Mouse (Mus musculus) gastrocnemius, adult 2 months (tissue): ENCODE data around the gene Irak2. TPM values are rescaled to one million over a fixed set of nuclear protein-coding genes. Genes with fewer than 3 reads are reported as not detected.
"Not testable (repeated sequence)": the region's sequence is repeated elsewhere in the genome, so short reads cannot be mapped to it uniquely, and the experiment has no call there.

Experiments used
- DNase-seq: peaks from one replicate; pipeline ENCODE4 v3.0.0; 2022
- H3K27ac ChIP-seq: fragments of 200-600 bp; 2 replicates; pipeline ENCODE4 v1.8.1; 2022; ENCODE audit warnings: mild to moderate bottlenecking
- H3K4me3 ChIP-seq: fragments of 200-600 bp; 2 replicates; pipeline ENCODE4 v1.8.1; 2022; ENCODE audit warnings: mild to moderate bottlenecking, moderate library complexity
- CTCF ChIP-seq: fragments of 200-600 bp; IDR thresholded peaks from 2 replicates; pipeline ENCODE4 v1.8.1; 2022; ENCODE audit warnings: antibody characterized with exemption, mild to moderate bottlenecking, moderate library complexity
- intact Hi-C: fragments of 180-260 bp; cut with DNase I; formaldehyde crosslinking; loops from one replicate; pipeline ENCODE4 v1.15.1; 2025
- total RNA-seq, 2 experiments: library from RNA; stranded (reverse); gene quantifications; 2 replicates each; pipeline ENCODE4 v1.2.3; 2021

Gene Irak2
- total RNA-seq, 2 experiments from 2014 or later: 3.9 to 6.1 TPM

DNA sequence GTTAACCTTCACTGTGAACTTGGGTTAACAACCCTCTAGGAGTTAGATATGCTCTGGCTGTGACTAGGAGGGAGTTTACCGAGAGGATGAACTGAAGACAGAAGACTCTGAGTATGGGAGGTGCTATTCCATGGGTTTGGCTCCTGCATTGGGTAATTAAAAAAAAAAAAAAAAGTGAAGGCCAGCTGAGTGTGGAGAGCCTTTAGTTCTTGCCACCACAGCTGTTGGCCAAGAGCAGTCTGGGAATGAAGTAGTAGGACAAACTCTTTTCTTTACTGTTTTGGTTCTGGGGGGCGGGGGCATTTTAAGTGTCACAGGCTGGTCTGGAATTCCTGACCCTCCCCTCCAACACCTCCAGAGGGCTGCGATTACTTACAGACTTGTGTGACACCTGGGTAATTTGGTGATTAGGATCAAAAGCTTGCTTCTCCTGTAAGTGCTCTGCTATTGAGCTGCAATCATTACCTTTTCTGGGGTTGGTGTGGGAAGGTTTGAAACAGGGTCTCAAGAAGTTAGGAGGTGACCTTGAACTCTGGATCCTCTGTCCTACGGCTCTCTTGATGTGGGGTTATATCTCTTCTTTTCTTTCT, 57.6 kb downstream of the Irak2 start:
- DNase-seq: no peak
- Histone ChIP-seq H3K27ac (peak overlapping the region; percentile 95), H3K4me3 (peak overlapping the region; percentile 96)
- TF ChIP-seq CTCF: no peak
- intact Hi-C loops: loop anchor here (5.0 to 10.0 kb wide), 2 partner anchors 59 to 161 kb away; partner anchors contain the start of genes Emc3, Fancd2 and Irak2

DNA sequence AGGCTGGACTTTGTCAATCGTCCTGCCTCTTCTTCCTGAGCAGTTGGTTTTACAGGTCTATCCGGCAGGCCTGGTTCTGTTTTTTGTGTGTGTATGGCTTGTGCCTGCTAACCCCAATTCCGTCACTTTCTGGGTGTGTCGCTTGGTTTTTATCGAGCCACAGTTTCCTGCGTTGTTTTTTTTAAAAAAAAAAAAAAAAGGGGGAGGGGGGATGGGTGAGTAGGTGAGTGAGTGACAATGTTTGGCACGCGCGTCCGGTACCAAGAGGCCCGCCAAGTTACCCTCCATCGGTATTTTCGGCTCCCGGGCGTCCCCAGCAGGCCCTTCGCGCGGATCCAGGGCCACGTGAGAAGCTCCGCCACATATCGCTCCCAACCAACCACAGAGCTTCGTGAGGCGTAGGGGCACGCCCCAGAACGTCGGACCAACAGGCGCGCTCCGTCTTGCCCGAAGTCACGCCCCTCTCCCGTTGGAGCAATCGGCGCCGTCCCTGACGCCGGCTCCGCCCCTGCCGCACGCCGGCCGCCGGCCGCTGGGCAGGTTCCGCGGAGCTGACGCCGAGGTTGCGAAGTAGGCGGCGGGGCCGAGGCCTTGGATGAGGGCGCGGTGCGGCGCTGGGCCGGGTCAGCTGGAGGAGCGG, 58.4 kb downstream of the Irak2 start, which contains the start of gene Tatdn2:
TSS of gene Tatdn2 (plus strand) at position 469 of the 640 bp plus-strand sequence.
- peak; percentile 98 for DNase-seq
- Histone ChIP-seq H3K27ac (peak within 1 kb of the TSS; percentile 95), H3K4me3 (peak within 1 kb of the TSS; percentile 96)
- peak; percentile 8; the same call in 1 of the 2 replicates for TF ChIP-seq CTCF
- intact Hi-C loops: loop anchor here (5.0 to 10.0 kb wide), 2 partner anchors 59 to 162 kb away; partner anchors contain the start of genes Emc3, Fancd2 and Irak2

DNA sequence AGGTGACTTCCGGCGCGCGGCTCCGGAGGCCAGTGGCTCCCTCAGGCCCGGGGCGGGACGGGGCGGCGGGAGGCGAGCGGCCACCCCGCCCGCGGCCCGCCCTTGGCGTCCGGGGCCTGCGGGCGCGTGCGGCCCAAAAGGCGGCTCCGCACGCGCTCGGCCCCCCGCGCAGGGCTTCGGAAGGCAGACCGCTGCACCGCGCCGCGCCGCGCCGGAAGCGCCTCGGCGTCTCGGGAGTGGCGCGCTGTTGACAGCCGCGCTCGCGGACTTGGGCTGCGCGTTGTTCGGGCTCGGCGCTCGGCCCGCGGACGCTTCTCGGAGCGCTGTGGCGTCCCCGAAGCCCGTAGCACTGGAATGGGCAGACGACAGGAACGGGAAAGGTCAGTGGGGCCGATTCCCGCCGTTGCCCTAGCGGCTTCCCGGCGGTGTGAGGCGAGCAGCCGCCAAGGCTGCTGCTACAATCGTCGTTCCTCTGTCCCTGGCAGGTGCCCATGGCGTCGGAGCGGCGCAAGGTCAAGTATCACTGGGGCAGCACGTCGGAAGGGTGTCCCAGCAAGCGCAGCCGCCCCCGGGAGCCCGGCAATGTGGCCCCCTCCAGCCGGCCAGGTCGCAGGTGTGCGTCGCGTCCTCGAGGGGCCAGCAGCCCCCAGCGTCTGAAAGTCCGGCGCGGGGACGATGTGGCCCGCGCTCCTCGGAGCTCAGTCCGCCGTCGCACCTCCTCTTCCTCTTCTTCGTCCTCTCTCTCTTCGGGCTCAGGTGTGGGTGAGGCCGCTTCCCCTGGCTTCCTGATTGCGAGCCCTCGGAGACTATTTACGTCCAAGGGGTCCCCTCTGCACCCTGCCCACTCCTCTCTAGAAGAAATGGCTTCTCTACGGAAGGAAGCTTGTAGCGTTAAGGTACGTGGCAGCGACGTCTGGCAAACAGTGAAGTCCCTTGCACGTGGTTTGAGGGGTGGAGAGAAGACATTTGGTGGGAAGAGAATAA, 59.2 kb downstream of the Irak2 start:
- peak overlapping the region; percentile 96 for H3K4me3 ChIP-seq
- intact Hi-C loops: loop anchor here (5.0 to 10.0 kb wide), 2 partner anchors 60 to 163 kb away; partner anchors contain the start of genes Emc3, Fancd2 and Irak2
- H3K27ac ChIP-seq: peak overlapping the region; percentile 95
- DNase-seq: no peak
- no peak for TF ChIP-seq CTCF

GRCm38 (mm10) chr6:113712718-113713117, 74.5 kb downstream of the Irak2 start:
- Histone ChIP-seq H3K4me3 (no peak overlapping the region), H3K27ac (no peak overlapping the region)
- no peak for TF ChIP-seq CTCF
- DNase-seq: no peak
- intact Hi-C loops: no loop called here

- intact Hi-C loops, H3K27ac ChIP-seq, DNase-seq, H3K4me3 ChIP-seq: not testable (repeated sequence)
These were observed 75.1 kb downstream of the Irak2 start for GRCm38 (mm10) chr6:113713389-113713788.

- DNase-seq: no peak
- no peak for TF ChIP-seq CTCF
- no peak overlapping the region for H3K4me3 ChIP-seq
- H3K27ac ChIP-seq: no peak overlapping the region
- intact Hi-C loops: no loop called here
These were observed 76.0 kb downstream of the Irak2 start for GRCm38 (mm10) chr6:113714276-113714675.

GRCm38 (mm10) chr6:113714797-113715196, 76.5 kb downstream of the Irak2 start:
- H3K4me3 ChIP-seq: no peak overlapping the region
- no peak for TF ChIP-seq CTCF
- H3K27ac ChIP-seq: no peak overlapping the region
- DNase-seq: no peak
- intact Hi-C loops: no loop called here

GRCm38 (mm10) chr6:113717541-113717940, 79.3 kb downstream of the Irak2 start:
- intact Hi-C loops: no loop called here
- Histone ChIP-seq H3K4me3 (no peak overlapping the region), H3K27ac (no peak overlapping the region)
- TF ChIP-seq CTCF: no peak
- no peak for DNase-seq

DNA sequence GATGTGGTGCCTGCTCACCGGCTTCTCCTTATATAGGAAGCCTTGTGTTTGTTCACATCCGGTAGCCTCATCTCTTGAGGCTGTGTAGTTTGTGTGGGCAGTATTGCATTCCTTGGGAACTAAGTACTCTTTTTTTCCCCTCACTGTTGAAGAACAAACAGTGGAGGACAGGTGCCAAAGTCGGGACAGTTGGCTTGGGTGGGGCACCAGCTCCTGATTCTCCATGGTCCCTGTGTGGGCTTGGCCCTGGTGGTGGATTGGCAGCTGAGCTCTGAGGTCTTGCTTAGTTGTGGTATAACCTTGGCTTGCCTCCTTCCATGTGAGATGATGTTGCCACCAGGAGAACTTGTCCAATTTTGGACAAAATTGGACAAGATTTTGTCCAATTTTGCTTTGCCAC, 81.6 kb downstream of the Irak2 start, which contains the start of gene Ghrl:
TSS of gene Ghrl (minus strand) at position 3 of the 400 bp plus-strand sequence.
- Histone ChIP-seq H3K27ac (no peak within 1 kb of the TSS), H3K4me3 (no peak within 1 kb of the TSS)
- no peak for TF ChIP-seq CTCF
- intact Hi-C loops: no loop called here
- no peak for DNase-seq

DNA sequence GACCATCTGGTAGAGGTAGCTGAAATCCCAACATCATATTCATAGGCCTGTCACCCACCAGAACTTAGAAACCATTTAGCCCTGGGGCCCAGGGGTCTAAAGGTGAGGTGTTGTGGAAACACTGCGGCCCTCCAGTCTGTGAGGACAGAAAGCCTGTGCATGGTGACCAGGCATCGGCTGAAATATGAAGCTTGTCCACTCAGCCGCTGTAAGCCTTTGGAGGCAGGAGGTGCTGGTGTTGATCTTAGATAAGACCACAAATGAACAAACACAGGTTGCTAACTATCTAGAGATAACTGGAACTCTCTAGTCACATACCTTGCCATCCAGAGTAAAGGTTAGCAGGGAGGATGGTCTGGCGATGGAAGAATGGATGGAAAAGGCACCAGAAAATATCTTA, 82.8 kb downstream of the Irak2 start:
- no peak overlapping the region for H3K27ac ChIP-seq
- no peak for TF ChIP-seq CTCF
- intact Hi-C loops: no loop called here
- no peak overlapping the region for H3K4me3 ChIP-seq
- DNase-seq: no peak

GRCm38 (mm10) chr6:113728181-113728580, 89.9 kb downstream of the Irak2 start:
- H3K4me3 ChIP-seq: no peak overlapping the region
- H3K27ac ChIP-seq: no peak overlapping the region
- DNase-seq: no peak
- intact Hi-C loops: no loop called here
- no peak for TF ChIP-seq CTCF

DNA sequence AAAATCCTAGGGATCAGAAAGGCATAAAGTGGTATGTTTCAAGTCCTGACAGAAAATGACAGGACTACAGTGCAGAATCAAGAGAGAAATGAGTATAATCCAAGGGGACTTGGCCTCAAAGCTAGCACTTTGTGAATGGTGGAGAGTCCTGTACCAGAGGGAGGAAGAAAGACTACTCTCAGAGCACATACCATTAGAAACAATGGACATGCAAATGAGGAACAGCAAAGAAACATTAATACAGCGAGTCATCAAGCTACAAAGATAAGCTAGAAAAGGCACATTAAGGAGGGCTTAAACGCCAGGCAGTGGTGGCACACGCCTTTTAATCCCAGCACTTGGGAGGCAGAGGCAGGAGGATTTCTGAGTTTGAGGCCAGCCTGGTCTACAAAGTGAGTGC, 93.0 kb downstream of the Irak2 start:
- Histone ChIP-seq H3K4me3 (no peak overlapping the region), H3K27ac (no peak overlapping the region)
- intact Hi-C loops: no loop called here
- DNase-seq: no peak
- no peak for TF ChIP-seq CTCF
